Mouse (Mus musculus): ENCODE measurements at regions not wholly inside any gene's neighbourhood (a gene's known extent, or its start where the extent isn't known, plus 50 kb on each side); places are given as distances from the start of the nearest gene placed in this dataset.
"Not testable (repeated sequence)": the region's sequence is repeated elsewhere in the genome, so short reads cannot be mapped to it uniquely, and the experiment has no call there.

DNA sequence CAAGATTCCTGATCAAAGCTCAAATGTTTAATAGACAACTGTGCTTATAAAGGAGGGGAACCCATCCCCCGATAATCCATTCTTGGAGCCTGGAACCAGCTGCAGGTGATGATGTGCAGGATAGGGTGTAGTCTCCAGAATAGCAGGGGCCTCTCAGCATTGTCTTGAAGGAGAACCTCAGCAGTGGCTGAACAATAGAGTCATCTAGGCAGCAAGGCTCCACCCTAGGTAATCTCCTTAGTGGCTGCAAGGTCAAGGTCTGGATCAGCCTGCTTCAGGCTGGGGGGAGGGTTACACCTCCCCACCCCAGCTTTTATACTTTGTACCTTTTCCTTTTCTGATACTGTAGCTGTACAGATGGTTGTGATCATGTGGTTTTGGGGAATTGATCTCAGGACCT lies 116.8 kb upstream of the Mettl4 start:
- DNase-seq, result no peak
- intact Hi-C loops (cut with DNase I), result no loop called here

DNA sequence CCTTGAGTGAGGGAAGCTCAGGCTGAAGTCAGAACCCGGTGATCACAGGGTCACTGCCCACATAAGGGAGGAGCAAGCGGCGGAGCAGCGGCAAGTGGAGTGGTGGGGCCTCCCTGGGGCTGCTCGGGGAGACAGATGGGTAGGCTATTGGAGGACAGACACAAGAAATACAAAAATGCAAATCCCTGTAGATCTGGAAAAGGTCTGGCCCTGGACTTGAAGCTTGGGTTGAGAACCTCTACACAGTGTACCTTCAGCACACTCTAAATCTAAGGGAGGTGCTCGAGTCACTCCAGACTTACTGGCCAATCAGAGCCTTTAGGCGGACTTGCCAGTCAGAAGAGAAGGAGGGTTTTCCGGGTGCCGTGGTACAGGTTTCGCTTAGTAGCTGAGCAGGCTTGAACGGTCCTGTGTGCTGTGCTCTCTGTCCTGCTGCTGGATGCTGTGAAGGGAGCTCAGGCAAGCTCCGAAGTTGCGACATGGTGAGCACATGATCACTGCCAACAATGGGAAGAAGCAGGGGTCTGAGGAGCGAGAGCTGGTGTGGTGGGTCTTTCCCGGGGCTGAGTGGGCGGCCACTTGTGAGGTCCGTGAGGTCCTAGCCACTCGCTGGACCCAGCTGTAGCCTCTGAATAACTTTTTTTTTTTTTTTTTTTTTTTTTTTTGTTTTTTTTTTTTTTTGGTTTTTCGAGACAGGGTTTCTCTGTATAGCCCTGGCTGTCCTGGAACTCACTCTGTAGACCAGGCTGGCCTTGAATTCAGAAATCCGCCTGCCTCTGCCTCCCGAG lies 114.9 kb upstream of the Mettl4 start:
- peak; percentile 23 to 35 for DNase-seq
- intact Hi-C loops (cut with DNase I), result not testable (repeated sequence)

DNA sequence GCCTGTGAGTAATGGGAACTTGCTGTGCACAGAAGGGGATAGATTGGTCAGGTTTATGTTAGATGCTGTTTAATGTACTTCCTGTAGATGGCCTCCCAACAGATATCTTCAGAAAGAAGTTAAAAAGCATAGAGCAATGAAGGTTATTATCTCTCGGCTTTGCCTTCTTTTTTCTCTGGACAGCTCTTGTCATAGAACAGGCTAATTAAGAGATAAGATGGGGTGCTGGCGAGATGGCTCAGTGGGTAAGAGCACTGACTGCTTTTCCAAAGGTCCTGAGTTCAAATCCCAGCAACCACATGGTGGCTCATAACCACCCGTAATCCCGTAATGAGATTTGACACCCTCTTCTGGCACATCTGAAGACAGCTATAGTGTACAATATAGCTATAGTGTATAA lies 104.9 kb upstream of the Mettl4 start:
- DNase-seq; intact Hi-C loops (cut with DNase I): not testable (repeated sequence)

DNA sequence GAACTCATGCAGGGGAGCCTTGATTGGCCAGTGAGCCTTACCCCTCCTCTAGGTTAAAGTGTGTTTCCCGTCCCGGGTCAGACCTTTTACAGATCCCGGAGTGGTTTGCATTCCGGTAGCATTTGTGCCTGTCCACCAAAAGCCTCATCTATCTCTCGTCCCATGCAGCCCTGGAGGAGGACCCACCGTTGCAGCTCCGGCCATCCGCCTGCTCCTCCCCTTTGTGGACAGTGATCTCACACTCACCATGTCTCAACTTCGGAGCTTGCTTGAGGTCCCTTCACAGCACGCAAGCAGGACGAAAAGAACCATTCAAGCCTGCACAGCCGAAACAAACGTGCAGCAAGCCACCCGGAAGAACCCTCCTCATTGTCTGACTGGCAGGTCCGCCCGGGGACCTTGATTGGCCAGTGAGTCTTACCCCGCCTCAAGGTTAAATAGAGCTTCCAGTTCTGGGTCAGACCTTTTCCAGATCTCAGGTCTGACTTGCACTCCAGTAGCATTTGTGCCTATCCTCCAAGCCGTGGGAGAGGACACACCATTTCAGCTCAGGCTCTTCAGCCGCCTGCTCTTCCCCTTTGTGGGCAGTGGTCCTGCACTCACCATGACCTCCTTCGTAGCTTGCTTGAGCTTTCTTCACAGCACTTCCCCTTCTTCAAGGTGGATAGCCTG lies 84.8 kb upstream of the Mettl4 start:
- intact Hi-C loops (cut with DNase I), result no loop called here
- peak; percentile 65 to 68 for DNase-seq

DNA sequence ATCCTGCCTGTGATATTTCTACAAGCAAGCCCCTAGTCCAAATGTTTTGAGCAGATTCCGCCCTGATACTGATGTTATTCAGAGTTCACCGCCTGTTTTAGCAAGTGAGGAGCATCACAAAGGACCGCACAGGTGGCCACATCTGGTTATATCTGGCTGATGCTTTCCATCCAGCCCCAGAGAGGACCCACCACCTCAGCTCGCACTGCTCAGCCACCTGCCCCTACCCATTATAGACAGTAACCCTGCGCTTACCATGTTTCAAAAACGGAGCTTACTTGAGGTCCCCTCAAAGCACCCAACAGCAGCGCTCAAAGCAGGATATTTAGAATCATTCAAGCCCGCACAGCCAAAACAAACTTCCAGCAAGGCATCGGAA lies 84.2 kb upstream of the Mettl4 start:
- DNase-seq, result peak in 1 of 2 experiments; percentile 14
- intact Hi-C loops (cut with DNase I), result not testable (repeated sequence)

DNA sequence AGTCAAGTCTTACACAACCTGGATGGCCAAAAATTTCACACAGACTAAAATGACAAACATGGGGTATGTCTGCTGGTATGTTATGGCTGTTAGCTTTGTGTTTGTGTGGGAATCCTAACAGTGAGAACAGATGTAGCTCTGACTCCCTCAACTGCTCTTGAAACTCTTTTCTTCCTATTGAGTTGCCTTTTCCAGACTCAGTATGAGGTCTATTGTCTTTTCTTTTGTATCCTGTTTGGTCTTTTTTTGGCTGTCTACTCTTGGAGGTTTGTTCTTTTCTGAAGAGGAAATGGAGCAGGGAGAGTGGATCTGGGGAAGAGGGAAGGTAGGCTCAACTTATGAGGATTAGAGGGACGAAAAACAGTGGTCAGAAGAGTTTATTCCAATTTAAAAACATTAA lies 76.6 kb upstream of the Mettl4 start:
- intact Hi-C loops (cut with DNase I); DNase-seq: not testable (repeated sequence)

DNA sequence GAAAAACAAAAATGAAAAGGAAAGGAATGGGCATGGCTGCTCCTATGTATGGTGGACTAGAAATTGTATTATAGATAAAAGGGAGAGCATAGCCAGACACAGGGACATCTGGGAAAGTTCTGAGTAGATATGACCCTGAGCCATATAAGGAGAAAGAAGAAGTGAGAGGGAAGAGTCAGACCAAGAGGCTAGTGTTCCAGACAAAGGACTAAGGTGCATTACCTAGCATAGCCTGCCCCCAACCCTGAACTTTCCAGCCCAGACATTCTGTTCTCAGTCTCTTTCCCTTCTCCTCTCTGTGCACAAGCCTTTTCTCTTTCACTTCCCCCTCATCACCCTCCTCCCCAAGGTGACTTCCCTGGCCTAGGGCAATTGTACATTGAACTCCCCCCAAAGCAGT lies 58.9 kb upstream of the Mettl4 start:
- intact Hi-C loops (cut with DNase I), result no loop called here
- DNase-seq, result no peak
